Mouse (Mus musculus): ENCODE results near the gene Rai1.
A peak's percentile ranks its signal among the peaks of the same experiment; 100 is the strongest.

Rai1 gene

GRCm38 (mm10) chr11:60164450-60164849 lies 59.6 kb downstream of the Rai1 start:
- DNase-seq: no peak

DNA sequence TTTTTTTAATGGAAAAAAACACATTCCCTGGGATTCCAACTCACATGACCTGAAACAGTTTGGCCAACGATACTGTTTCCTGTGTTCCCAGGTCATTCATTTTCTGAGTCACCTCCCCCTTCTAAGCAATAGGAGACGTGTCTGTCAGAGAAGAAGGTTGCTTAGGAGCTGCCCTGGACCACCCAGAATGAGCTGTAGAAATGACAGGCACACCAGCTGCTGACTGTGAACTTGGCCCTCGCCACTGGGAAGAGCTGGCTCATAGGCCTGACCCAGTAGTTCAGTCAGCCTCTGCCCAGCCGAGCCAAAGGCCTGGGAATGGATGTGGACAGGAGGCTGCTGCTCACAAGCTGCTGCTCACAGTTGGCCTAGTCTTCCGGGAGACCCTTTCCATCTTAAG lies 60.3 kb downstream of the Rai1 start:
- no peak for DNase-seq

- no peak for DNase-seq
Observed at GRCm38 (mm10) chr11:60168780-60169179, 64.0 kb downstream of the Rai1 start.

- DNase-seq: no peak
Observed at GRCm38 (mm10) chr11:60172074-60172473, 67.3 kb downstream of the Rai1 start.

- DNase-seq: no peak
Observed at GRCm38 (mm10) chr11:60173606-60174184, 68.9 kb downstream of the Rai1 start.

DNA sequence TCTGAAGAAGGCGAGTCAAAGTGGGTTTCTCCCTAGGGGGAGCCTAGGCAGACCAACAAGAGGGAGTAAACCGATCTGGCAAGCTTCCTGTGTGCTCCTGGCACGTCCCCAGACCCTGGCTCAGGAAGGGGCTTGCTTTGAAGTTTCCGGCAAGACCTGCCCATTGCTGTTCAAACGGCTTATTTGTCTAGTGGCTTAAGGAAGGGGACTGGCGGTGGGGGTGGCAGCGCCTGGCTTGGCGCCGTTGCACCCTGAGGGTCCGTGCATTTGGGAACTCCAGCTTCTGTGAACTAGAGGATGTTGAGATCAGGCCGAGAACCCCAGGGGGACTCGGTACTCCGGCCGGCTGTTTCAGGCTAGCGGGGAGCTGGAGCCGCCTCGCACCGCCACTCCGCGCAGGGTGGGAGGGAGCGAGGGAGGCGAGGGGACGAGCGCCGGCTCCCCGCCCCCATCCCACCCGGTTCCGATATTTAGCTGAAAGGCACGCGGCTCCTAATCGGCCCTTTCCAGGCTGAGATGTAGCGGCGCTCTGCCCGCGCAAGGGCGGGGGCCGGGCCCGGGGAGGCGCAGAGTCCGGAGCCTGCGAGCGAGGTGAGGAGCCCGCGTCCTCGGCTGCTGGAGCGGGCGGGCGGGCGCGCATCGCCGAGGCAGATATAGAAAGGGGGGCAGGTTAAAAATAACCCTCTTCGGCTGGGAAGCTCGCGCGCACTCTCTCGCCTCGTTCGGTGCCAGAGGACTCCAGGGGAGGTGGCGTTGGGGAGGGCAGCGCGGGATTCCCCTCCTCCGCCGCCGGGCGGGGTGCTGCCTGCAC lies 70.8 kb downstream of the Rai1 start:
- DNase-seq: peak in 1 of 2 experiments; percentile 38

GRCm38 (mm10) chr11:60176182-60176974 lies 71.6 kb downstream of the Rai1 start:
- peak in 1 of 2 experiments; percentile 44 for DNase-seq

DNA sequence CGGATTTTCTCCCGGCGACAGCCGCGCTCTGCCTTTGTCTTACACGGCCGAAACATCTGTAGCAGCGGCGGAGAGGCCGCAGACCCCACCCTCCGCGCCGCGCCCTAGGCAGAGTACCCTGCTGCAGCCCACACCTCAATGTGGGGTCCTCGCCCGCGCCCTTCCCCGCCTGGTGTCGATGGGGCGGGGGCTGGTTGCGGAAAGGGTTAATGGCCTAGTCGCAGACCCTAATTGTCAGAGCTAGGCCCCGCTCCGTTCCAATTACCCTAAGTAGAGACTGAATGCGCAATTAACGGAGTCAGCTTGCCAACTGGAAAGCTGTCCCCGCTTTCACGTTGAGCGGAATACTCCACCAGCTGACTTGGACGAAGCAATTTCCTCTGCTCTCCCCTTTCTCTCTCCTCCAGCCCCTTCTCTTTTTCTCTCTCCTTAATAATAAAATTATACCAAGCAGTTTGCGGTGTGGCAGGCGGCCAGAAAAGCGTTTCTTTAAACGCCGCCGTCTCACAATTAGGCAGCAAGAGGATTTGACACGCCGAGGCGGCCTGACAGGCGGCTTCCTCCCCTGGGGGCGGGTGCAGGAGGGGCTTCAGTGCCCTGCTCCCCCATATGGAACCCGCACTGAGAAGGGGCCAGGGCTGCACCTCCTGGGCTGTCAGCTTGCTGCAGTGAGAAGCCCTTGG lies 72.3 kb downstream of the Rai1 start:
- peak in 1 of 2 experiments; percentile 40 for DNase-seq

DNA sequence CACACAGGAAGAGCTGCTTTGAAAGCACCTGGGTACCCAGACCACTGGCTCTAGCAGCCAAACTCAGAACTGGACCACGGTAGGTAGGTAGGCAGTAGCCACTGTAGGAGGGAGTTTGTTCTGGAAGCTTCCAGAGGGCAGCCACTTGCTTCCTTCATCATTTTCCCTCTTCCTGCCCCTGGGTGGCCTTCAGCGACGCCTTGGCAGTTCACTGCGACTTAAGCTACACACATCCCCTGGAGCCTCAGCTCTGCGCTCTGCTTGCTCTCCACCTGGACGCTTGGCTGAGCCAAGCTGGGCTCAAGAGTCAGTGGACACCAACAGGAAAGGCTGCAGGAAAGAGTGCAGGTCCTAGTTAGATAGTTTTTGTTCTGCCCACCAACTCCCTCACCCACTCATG lies 73.2 kb downstream of the Rai1 start:
- DNase-seq: no peak

GRCm38 (mm10) chr11:60178506-60178905 lies 73.7 kb downstream of the Rai1 start:
- no peak for DNase-seq

GRCm38 (mm10) chr11:60182116-60182670 lies 77.4 kb downstream of the Rai1 start:
- DNase-seq: no peak

- DNase-seq: no peak
Observed at GRCm38 (mm10) chr11:60182741-60183140, 77.9 kb downstream of the Rai1 start.

GRCm38 (mm10) chr11:60184346-60185325 lies 79.8 kb downstream of the Rai1 start:
- DNase-seq: peak in 1 of 2 experiments; percentile 26

DNA sequence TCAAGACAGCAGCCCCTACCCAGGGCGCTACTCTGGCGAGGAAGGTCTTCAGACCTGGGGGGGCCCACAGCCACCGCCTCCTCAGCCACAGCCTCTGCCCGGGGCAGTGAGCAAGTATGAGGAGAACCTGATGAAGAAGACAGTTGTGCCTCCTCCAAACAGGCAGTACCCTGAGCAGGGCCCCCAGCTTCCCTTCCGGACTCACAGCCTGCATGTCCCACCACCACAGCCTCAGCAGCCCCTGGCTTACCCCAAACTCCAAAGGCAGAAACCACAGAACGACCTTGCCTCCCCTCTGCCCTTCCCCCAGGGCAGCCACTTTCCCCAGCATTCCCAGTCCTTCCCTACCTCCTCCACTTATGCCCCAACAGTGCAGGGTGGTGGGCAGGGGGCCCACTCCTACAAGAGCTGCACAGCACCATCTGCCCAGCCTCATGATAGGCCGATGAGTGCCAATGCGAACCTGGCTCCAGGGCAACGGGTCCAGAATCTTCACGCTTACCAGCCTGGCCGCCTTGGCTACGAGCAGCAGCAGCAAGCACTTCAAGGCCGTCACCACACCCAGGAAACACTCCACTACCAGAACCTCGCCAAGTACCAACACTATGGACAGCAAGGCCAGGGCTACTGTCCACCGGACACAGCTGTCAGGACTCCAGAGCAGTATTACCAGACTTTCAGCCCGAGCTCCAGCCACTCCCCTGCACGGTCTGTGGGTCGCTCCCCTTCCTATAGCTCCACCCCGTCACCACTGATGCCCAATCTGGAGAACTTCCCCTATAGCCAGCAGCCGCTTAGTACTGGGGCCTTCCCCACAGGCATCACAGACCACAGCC lies 80.8 kb downstream of the Rai1 start:
- DNase-seq: peak; percentile 47 to 49

DNA sequence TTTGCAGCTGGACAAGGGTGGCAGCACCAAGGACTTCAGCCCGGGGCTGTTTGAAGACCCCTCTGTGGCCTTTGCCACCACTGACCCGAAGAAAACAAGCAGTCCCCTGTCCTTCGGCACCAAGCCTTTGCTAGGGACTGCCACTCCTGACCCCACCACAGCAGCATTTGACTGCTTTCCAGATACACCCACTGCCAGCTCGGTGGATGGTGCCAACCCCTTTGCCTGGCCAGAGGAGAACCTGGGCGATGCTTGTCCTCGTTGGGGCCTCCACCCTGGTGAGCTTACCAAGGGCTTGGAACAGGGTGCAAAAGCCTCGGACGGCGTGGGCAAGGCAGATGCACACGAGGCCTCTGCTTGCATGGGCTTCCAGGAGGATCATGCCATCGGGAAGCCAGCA lies 82.3 kb downstream of the Rai1 start:
- no peak for DNase-seq

- no peak for DNase-seq
Observed at GRCm38 (mm10) chr11:60188275-60188853, 83.6 kb downstream of the Rai1 start.

DNA sequence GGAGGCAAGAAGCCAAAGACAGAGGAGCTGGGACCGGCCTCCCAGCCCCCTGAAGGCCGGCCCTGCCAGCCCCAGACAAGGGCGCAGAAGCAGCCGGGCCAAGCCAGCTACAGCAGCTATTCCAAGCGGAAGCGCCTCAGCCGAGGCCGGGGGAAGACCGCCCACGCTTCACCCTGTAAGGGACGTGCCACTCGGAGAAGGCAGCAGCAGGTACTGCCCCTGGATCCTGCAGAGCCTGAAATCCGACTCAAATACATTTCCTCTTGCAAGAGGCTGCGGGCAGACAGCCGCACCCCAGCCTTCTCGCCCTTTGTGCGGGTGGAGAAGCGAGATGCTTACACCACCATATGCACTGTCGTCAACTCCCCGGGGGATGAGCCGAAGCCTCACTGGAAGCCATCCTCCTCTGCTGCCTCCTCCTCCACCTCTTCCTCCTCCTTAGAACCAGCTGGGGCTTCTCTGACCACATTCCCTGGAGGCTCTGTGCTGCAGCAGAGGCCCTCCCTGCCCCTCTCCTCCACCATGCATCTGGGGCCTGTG lies 84.8 kb downstream of the Rai1 start:
- no peak for DNase-seq

DNA sequence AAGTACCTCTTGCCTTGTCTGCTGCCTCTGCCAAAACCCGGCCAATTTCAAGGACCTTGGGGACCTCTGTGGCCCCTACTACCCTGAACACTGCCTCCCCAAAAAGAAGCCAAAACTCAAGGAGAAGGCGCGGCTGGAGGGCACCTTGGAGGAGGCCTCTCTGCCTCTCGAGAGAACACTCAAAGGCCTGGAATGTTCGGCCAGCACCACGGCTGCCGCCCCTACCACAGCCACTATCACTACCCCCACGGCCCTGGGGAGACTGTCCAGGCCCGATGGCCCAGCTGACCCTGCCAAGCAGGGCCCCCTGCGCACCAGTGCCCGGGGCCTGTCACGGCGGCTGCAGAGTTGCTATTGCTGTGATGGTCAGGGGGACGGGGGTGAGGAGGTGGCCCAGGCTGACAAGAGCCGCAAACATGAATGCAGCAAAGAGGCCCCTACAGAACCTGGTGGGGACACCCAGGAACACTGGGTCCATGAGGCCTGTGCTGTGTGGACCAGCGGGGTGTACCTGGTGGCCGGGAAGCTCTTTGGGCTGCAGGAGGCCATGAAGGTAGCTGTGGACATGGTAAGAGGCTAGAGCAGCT lies 85.3 kb downstream of the Rai1 start:
- no peak for DNase-seq

GRCm38 (mm10) chr11:60192534-60192933 lies 87.7 kb downstream of the Rai1 start:
- no peak for DNase-seq

Data from spleen, adult 18-20 months (tissue).